Mouse (Mus musculus): ENCODE results near the gene Nav2.

Nav2 gene

GRCm38 (mm10) chr7:49380940-49381339 lies 472.4 kb downstream of the Nav2 start:
- intact Hi-C loops (cut with DNase I): no loop called here

GRCm38 (mm10) chr7:49382884-49383283 lies 474.4 kb downstream of the Nav2 start:
- intact Hi-C loops (cut with DNase I): no loop called here

GRCm38 (mm10) chr7:49388137-49388536 lies 479.6 kb downstream of the Nav2 start:
- intact Hi-C loops (cut with DNase I): no loop called here

- intact Hi-C loops (cut with DNase I): no loop called here
These were observed 481.8 kb downstream of the Nav2 start for GRCm38 (mm10) chr7:49390312-49390711.

GRCm38 (mm10) chr7:49390829-49391228 lies 482.3 kb downstream of the Nav2 start:
- intact Hi-C loops (cut with DNase I): no loop called here

- intact Hi-C loops (cut with DNase I): no loop called here
These were observed 483.7 kb downstream of the Nav2 start for GRCm38 (mm10) chr7:49392180-49392579.

- intact Hi-C loops (cut with DNase I): no loop called here
These were observed 484.3 kb downstream of the Nav2 start for GRCm38 (mm10) chr7:49392834-49393233.

GRCm38 (mm10) chr7:49393857-49394256 lies 485.3 kb downstream of the Nav2 start:
- intact Hi-C loops (cut with DNase I): no loop called here

GRCm38 (mm10) chr7:49396202-49396601 lies 487.7 kb downstream of the Nav2 start:
- intact Hi-C loops (cut with DNase I): no loop called here

GRCm38 (mm10) chr7:49397441-49398003 lies 489.0 kb downstream of the Nav2 start:
- intact Hi-C loops (cut with DNase I): loop anchor here (2.0 kb wide), 1 partner anchor 29 kb away; no protein-coding TSS in a partner anchor

GRCm38 (mm10) chr7:49398020-49398516 lies 489.6 kb downstream of the Nav2 start:
- intact Hi-C loops (cut with DNase I): loop anchor here (2.0 kb wide), 1 partner anchor 29 kb away; no protein-coding TSS in a partner anchor

- intact Hi-C loops (cut with DNase I): loop anchor here (2.0 kb wide), 1 partner anchor 27 kb away; no protein-coding TSS in a partner anchor
These were observed 490.8 kb downstream of the Nav2 start for GRCm38 (mm10) chr7:49399314-49399713.

- intact Hi-C loops (cut with DNase I): no loop called here
These were observed 491.9 kb downstream of the Nav2 start for GRCm38 (mm10) chr7:49400463-49400862.

GRCm38 (mm10) chr7:49402526-49402925 lies 494.0 kb downstream of the Nav2 start:
- intact Hi-C loops (cut with DNase I): no loop called here

- intact Hi-C loops (cut with DNase I): no loop called here
These were observed 499.2 kb downstream of the Nav2 start for GRCm38 (mm10) chr7:49407688-49408087.

GRCm38 (mm10) chr7:49408625-49409024 lies 500.1 kb downstream of the Nav2 start:
- intact Hi-C loops (cut with DNase I): no loop called here

GRCm38 (mm10) chr7:49409265-49409664 lies 500.7 kb downstream of the Nav2 start:
- intact Hi-C loops (cut with DNase I): no loop called here

GRCm38 (mm10) chr7:49410188-49410587 lies 501.7 kb downstream of the Nav2 start:
- intact Hi-C loops (cut with DNase I): no loop called here

- intact Hi-C loops (cut with DNase I): no loop called here
These were observed 502.4 kb downstream of the Nav2 start for GRCm38 (mm10) chr7:49410892-49411291.

GRCm38 (mm10) chr7:49411803-49412202 lies 503.3 kb downstream of the Nav2 start:
- intact Hi-C loops (cut with DNase I): no loop called here

GRCm38 (mm10) chr7:49415131-49415530 lies 506.6 kb downstream of the Nav2 start:
- intact Hi-C loops (cut with DNase I): no loop called here

GRCm38 (mm10) chr7:49415716-49416115 lies 507.2 kb downstream of the Nav2 start:
- intact Hi-C loops (cut with DNase I): no loop called here

GRCm38 (mm10) chr7:49418841-49419240 lies 510.3 kb downstream of the Nav2 start:
- intact Hi-C loops (cut with DNase I): no loop called here

Data from adrenal gland (tissue).